Mouse (Mus musculus) forebrain, postnatal 0 days (tissue): ENCODE data around the gene Lypd6b. TPM values are rescaled to one million over a fixed set of nuclear protein-coding genes. Genes with fewer than 3 reads are reported as not detected.

ENCODE experiments used
- ATAC-seq: fragments of 200-750 bp; cut with Nextera tagmentation; 2 replicates; pipeline ENCODE4 v1.8.0; 2017; ENCODE audit warnings: mild to moderate bottlenecking, moderate library complexity
- DNase-seq: peaks from one replicate; pipeline ENCODE4 v3.0.0-alpha.2; 2015
- H3K27ac ChIP-seq: fragments of 300-500 bp; sonication (generic); 2 replicates; pipeline ENCODE4 v1.5.1; 2014; ENCODE audit warnings: low read depth, mild to moderate bottlenecking, antibody characterized with exemption, low read length, moderate library complexity, mixed read lengths
- H3K27me3 ChIP-seq: fragments of 300-500 bp; sonication (generic); 2 replicates; pipeline ENCODE4 v1.6.1; 2014; ENCODE audit warnings: mild to moderate bottlenecking, low read length, mixed read lengths; ENCODE audit not compliant: insufficient read depth
- H3K36me3 ChIP-seq: fragments of 300-500 bp; sonication (generic); 2 replicates; pipeline ENCODE4 v1.6.1; 2014; ENCODE audit warnings: mild to moderate bottlenecking, moderate library complexity; ENCODE audit not compliant: insufficient read depth
- H3K4me1 ChIP-seq: fragments of 300-500 bp; sonication (generic); 2 replicates; pipeline ENCODE4 v1.6.1; 2014; ENCODE audit warnings: antibody characterized with exemption; ENCODE audit not compliant: insufficient read depth
- H3K4me2 ChIP-seq: fragments of 300-500 bp; sonication (generic); 2 replicates; pipeline ENCODE4 v1.6.1; 2014; ENCODE audit warnings: low read depth, mild to moderate bottlenecking, moderate library complexity
- H3K4me3 ChIP-seq: fragments of 300-500 bp; sonication (generic); 2 replicates; pipeline ENCODE4 v1.5.1; 2014; ENCODE audit warnings: low read depth, low read length, mixed read lengths
- H3K9ac ChIP-seq: fragments of 300-500 bp; sonication (generic); 2 replicates; pipeline ENCODE4 v1.6.1; 2014; ENCODE audit warnings: mild to moderate bottlenecking
- H3K9me3 ChIP-seq: fragments of 300-500 bp; sonication (generic); 2 replicates; pipeline ENCODE4 v1.6.1; 2016; ENCODE audit warnings: low read length
- CTCF ChIP-seq: sonication (generic); IDR thresholded peaks from 2 replicates; pipeline ENCODE4 v1.5.1; 2016; ENCODE audit warnings: antibody characterized with exemption, control low read depth, low read depth
- WGBS: fragments of 180-500 bp; shearing (Covaris S2); extraction: QIAGEN DNeasy Blood & Tissue Kit; methylation state at CpG from one replicate; pipeline ENCODE4 v1.1.7; 2014; 5-methylcytosine and 5-hydroxymethylcytosine counted together
- polyA plus RNA-seq: library from polyadenylated mRNA; unstranded; fragments of >200 nt; fragmentation: Nextera tagmentation; extraction: Ambion mirVana; gene quantifications from 2 replicates; pipeline ENCODE4 v1.2.1, GENCODE M21; 2015
- total RNA-seq: library from RNA; depleted of rRNA; stranded (reverse); fragments of >200 nt; gene quantifications from 2 replicates; pipeline ENCODE4 v1.2.3, GENCODE M21; 2014

Lypd6b gene
- total and polyA plus RNA-seq, 2 experiments from 2014 or later = 18.6 to 22.2 TPM

- Histone ChIP-seq H3K9me3 (no peaks in the 10 kb centered on the region), H3K4me1 (0 out of 2 replicates have a peak, but pooled peaks cover 3% of the 10 kb centered on the region), H3K4me3 (no peak overlapping the region), H3K4me2 (no peak overlapping the region), H3K9ac (no peak overlapping the region), H3K27ac (no peak overlapping the region), H3K27me3 (no peaks in the 10 kb centered on the region), H3K36me3 (no peaks in the 10 kb centered on the region)
- DNase-seq (no peak), ATAC-seq (no peak)
- 84% methylated on average over 2 of the region's 2 CpGs for WGBS
- no peak for TF ChIP-seq CTCF
Observed at GRCm38 (mm10) chr2:49847831-49848230, 60.3 kb downstream of the Lypd6b start.

GRCm38 (mm10) chr2:49849771-49850170, 62.3 kb downstream of the Lypd6b start:
- no peak overlapping the region for H3K4me2 ChIP-seq
- DNase-seq (no peak), ATAC-seq (no peak)
- 0 out of 2 replicates have a peak, but pooled peaks cover 3% of the 10 kb centered on the region for H3K4me1 ChIP-seq
- no peak overlapping the region for H3K9ac ChIP-seq
- H3K27ac ChIP-seq = no peak overlapping the region
- no peaks in the 10 kb centered on the region for H3K9me3 ChIP-seq
- 91% methylated on average over 1 of the region's 1 CpGs for WGBS
- no peaks in the 10 kb centered on the region for H3K27me3 ChIP-seq
- no peak overlapping the region for H3K4me3 ChIP-seq
- no peak for TF ChIP-seq CTCF
- no peaks in the 10 kb centered on the region for H3K36me3 ChIP-seq

GRCm38 (mm10) chr2:49851977-49852376, 64.5 kb downstream of the Lypd6b start:
- no peak overlapping the region for H3K4me3 ChIP-seq
- H3K4me2 ChIP-seq = no peak overlapping the region
- no peak for ATAC-seq
- no peaks in the 10 kb centered on the region for H3K27me3 ChIP-seq
- H3K4me1 ChIP-seq = no peaks in the 10 kb centered on the region
- H3K36me3 ChIP-seq = no peaks in the 10 kb centered on the region
- no peak overlapping the region for H3K9ac ChIP-seq
- no peak overlapping the region for H3K27ac ChIP-seq
- no peaks in the 10 kb centered on the region for H3K9me3 ChIP-seq
- DNase-seq = no peak
- TF ChIP-seq CTCF = no peak

- peak; percentile 86 for ATAC-seq
- H3K4me2 ChIP-seq = no peak overlapping the region
- H3K4me1 ChIP-seq = no peaks in the 10 kb centered on the region
- TF ChIP-seq CTCF = no peak
- H3K9me3 ChIP-seq = no peaks in the 10 kb centered on the region
- H3K9ac ChIP-seq = no peak overlapping the region
- H3K27ac ChIP-seq = peak overlapping the region; percentile 21; the same call in 1 of the 2 replicates
- DNase-seq = peak; percentile 52
- 47% methylated on average over 10 of the region's 10 CpGs for WGBS
- H3K36me3 ChIP-seq = no peaks in the 10 kb centered on the region
- H3K4me3 ChIP-seq = no peak overlapping the region
- H3K27me3 ChIP-seq = no peaks in the 10 kb centered on the region
Observed at GRCm38 (mm10) chr2:49856161-49856564, 68.7 kb downstream of the Lypd6b start.

- 63% methylated on average over 5 of the region's 5 CpGs for WGBS
- Histone ChIP-seq H3K4me1 (no peaks in the 10 kb centered on the region), H3K4me2 (no peak overlapping the region), H3K27ac (no peak overlapping the region), H3K4me3 (no peak overlapping the region), H3K9ac (no peak overlapping the region), H3K9me3 (no peaks in the 10 kb centered on the region), H3K27me3 (no peaks in the 10 kb centered on the region), H3K36me3 (no peaks in the 10 kb centered on the region)
- no peak for TF ChIP-seq CTCF
- 0 out of 2 replicates have a peak, but pooled peaks have one; percentile 8 for ATAC-seq
- no peak for DNase-seq
Observed at GRCm38 (mm10) chr2:49856584-49856983, 69.1 kb downstream of the Lypd6b start.

- DNase-seq (no peak), ATAC-seq (no peak)
- Histone ChIP-seq H3K4me3 (no peak overlapping the region), H3K27me3 (no peaks in the 10 kb centered on the region), H3K36me3 (no peaks in the 10 kb centered on the region), H3K27ac (no peak overlapping the region), H3K4me1 (no peaks in the 10 kb centered on the region), H3K4me2 (no peak overlapping the region), H3K9ac (no peak overlapping the region), H3K9me3 (no peaks in the 10 kb centered on the region)
- 64% methylated on average over 11 of the region's 11 CpGs for WGBS
- TF ChIP-seq CTCF = no peak
Observed at GRCm38 (mm10) chr2:49860219-49860962, 72.9 kb downstream of the Lypd6b start.

GRCm38 (mm10) chr2:49860969-49861592, 73.6 kb downstream of the Lypd6b start:
- 48% methylated on average over 10 of the region's 12 CpGs for WGBS
- Histone ChIP-seq H3K4me1 (no peaks in the 10 kb centered on the region), H3K9me3 (no peaks in the 10 kb centered on the region), H3K9ac (no peak overlapping the region), H3K27ac (no peak overlapping the region), H3K36me3 (no peaks in the 10 kb centered on the region), H3K4me2 (no peak overlapping the region), H3K4me3 (no peak overlapping the region), H3K27me3 (no peaks in the 10 kb centered on the region)
- no peak for TF ChIP-seq CTCF
- ATAC-seq = no peak
- DNase-seq = no peak
